Mouse (Mus musculus) urinary bladder, postnatal 14 days (tissue): ENCODE data around the gene Ckap2l.

Experiments
- DNase-seq: peaks from one replicate; pipeline ENCODE4 v3.0.0; 2021; ENCODE audit warnings: low spot score

Gene Ckap2l

DNA sequence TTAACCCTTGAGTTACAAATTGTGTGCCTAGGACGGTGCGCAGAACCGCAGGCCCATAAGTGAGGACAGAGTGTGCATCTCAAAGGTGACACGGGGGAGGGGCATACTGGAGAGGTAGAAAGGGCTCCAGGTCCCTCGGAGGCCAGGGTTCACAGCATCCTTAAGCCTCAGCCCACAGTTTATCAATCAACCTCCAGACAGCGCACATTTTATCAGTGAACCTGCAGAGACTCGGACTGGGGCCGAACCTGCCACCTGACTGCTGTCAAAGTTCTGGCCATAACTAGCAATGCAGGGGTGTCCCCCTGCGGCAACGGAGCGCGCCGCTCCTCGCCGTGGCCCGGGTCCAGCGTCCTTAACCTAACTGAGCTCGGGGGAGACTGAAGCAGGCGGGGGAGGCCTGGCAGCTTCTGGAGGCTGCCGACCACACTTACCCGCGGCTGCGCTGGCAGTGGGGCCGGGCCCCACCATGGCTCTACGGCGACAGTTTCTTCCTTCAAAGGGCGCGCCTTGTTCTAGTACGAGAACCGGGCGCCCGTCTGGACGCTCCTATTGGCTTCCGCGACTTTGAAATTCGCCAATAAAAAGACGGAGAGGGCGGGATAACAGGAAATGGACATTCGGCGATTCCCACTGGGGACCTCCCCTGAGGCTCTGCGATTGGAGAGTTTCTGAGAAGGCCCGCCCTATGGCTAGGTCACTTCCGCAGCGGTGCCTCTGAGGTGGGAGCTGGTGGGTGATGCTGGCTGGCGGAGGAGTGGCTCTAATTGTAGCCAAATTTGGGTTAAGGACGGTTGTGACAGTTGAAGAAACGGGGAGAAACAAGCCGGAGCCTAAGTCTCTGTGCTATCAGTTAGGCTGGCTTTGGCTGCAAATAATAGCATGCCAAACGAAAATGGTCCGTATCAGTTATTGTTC, at the start of gene Ckap2l:
Gene Ckap2l, minus strand, starts transcription at position 542 of the 918 bp plus-strand sequence.
- peak; percentile 97 for DNase-seq

DNA sequence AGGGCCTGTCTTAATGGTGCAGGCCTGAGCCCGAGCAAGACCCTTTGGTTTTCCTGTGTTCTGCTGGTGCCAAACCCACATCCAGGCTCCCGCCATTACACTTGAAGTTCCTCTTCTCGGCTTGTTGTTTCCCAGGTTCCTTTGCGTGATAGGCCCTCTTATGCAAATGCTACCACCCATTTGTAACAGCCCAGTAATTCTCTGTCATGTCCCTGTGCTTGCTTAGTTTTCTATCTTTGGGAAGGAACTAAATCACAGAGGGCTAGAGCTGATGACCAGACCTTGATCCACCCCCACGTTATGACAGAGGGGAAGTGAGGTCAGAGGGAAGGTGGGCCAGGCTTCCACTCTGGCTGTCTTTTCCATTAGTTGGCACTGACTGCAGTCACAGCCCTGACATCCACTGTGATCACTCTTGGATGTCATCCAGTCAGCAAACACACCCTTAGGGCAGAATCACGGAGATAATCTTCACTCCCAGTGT, 41.2 kb upstream of the Ckap2l start:
- DNase-seq = no peak

DNA sequence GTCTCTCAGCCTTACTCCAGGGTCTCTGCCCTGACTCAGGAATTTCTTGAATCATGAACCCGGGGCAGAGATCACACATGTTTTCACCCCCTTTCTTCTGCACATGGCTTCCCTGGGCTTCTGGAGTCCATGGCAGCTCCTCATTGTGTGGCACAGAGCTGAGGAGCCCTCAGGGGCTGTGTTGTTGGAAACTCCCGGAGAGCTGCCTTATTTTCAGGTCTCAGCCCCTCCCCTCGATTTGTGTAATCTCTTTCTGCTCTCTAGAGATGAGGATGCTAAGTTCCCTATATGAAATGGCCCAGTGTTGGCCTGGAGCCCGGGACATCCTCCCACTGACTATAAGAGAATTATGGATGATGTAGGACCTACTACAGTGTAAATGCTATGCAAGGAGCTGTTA, 36.5 kb upstream of the Ckap2l start:
- DNase-seq = no peak

DNA sequence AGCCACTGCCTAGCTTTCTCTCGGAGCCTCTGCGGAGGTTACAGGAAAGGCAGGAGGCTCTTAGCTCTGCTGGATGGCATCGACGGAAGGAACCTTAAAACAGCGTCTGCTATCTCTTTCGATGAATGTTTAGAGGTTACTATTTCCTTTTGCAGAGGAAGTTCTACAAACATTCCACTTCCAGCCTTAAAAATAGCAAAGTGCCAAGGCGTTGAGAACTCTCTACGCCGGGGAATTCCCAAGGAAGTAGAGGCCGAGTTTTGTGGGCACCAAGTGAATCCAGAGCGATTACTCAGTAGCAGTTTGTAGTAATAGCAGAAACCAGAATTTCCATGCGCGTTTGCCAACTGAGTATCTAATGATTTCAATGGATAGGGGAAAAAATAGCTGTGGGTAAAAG, 33.5 kb upstream of the Ckap2l start:
- DNase-seq = no peak

DNA sequence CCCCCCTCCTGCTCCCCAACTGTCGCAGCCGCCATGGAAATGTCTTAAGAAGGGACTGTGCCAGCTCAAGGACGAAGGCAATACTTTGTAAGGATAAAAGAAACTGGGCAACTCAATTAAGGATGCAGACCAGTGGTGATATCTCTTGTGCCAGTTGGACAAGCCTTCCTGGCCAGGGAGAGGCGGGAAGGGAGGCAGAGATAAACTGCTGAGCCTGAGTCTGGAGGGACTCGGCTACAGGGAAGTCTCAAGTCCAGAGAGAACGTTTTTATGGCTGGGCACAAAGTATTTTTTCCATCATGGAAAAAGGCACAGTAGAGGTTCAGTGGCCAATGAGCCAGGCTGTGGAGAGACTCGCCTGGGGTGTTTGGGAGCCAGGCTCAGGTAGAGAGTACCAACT, 33.0 kb upstream of the Ckap2l start:
- DNase-seq = no peak

DNA sequence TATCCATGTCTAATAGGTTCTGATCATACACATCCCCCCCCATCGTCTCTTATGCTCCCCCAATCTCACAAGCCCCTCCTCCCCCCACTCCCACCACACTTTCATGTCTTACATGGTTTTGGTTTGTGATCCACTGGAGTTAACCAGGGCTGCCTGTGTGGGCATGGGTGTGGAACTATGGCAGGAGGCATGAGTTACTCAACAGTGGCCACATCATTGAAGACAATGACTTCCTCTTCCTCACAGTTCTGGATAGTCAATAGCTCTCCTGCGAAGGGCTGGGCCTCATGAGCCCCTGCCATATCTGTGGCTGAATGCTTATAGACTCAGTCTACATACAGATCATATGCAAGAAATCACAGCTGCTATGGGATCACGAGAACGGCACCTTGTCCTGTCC, 31.2 kb upstream of the Ckap2l start:
- no peak for DNase-seq

DNA sequence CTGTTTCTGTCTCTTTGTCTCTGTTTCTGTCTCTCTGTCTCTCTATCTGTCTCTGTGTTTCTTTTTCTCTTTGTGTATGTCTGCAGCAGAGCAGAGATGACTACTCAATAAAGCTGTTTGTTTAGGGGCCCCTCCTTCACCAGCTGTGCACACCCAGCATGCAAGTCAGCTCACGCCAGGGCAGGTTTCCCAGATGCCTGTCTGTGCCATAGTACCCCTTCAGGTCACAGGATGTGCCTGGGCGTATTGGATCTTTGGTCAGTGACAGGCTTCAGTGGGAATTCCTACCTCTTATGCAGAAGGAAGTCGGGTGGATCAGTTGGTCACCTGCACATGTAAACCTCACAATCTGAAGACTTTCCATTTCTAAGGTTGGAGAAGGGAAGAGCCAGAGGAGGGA, 27.2 kb upstream of the Ckap2l start:
- peak; percentile 79 for DNase-seq

DNA sequence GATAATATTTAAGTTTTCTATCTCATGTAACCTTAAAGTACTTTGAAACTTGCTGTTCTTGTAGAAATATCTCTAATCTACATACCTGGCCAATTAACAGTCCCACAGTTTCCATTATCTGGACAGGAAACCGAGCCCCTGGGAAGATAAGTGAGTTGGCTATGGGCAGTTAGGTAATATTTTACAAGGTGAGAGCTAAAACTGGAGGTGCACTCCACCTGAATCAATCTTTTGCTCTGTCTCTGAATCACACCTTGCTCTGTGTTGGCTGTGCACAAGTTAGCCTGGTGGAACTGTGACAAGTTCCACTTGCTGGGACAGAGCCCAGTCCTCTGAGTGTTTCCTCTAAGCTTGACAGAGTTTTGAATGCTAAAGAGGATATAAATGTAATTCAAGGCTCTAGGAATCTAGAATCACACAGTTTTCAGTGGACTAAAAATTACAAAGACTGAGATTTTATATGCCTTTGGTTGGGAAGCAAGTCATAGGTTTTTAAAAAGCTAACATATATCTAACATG, 25.2 kb upstream of the Ckap2l start:
- DNase-seq = no peak

DNA sequence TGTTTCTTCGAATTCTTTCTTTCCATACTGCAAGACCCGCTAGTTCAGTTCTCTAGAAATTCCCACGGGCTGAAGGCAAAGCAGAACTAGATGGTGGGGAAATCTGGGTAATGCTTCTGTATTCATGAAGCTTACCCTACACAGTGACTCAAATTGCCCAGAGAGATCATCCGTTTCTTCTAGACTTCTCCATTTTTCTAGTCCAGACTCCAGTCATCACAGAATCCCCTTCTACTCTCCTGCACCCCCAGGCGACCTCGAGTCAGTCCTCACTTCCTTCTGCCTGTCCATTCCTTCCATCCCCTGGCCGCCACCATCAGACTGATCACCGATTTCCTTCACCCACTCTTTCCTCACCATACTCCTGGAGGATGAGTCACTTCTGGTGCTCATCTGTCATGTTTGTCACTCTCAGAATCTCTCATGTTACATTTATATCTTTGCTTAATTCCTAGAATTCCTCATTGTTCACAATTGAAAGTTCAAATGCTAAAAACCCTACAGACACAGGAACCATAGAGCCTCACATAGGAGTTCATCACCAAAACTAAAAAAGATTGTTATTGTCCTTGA, 23.1 kb upstream of the Ckap2l start:
- DNase-seq = no peak

DNA sequence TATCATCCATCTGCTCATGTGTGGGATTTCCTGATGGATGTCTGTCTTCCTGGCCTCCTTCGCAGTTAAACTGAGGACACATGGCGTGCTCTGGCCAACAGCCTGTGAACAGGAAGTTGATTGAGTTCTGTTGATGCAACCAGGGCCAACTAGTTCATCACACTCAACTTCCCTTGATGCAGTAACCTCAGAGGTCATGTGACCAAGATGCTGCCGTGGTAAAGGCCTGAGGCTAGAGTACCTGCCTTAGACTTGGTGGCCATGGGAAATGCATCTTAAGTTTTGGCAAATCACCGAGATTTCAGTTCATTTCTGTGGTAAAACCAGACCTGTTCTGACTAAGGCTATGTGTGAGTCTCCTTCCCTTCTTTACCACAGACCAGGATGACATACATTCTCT, 18.8 kb upstream of the Ckap2l start:
- no peak for DNase-seq

DNA sequence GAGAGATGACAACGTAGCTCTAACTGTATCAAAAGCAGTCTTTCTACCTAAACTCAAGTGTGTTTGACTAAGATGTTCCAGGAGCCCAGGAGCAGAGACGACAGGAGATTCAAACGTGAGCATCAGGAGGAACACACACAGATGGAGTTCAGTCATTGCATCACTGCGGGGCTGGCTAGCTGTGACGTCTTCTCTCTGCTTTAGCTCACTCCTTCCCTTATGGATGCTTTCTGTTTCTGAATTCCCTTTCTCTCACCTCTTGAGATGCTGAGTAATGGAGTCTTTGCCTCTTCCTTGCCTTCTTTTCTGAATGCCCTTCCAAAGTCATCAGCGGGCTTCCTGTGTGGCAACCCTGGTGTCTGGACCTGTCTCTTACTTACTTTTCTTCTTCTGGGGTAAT, 17.9 kb upstream of the Ckap2l start:
- DNase-seq = no peak

DNA sequence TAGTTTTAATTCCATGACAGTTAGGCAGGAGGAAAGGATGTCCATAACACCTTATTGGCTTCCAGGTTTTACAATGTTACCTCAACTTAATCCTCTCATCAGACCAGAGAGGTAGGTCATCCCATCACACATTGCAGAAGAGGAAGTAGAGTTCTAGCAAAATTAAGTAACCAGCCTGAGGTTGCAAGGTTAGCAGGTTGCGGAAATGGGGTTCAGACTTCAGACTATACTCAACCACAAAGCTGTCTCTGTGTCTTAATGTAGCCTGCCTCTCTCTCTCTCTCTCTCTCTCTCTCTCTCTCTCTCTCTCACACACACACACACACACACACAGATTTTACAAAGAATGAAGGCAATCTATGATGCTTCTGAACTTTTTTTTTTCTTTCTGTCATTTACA, 16.9 kb upstream of the Ckap2l start:
- no peak for DNase-seq

DNA sequence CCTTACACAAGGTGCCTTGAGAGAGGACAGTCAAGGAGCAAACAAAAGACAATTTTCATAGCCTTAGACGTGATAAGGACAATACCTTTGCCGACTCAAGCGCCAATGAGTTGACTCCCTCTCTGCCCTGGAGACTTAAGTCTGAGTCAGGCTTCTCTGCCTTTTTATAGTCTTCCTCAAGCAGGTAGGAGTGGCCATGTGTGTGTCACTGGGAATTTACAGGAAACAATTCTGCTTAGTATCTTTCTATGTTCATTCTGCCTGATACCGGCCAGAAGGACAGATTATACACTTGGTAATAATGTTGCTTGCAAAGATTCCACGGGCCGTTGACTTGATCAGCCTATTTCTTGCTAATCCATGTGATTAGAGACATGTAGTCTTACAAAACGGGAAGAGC, 12.8 kb upstream of the Ckap2l start, which contains the start of gene Il1a:
Gene Il1a, minus strand, starts transcription at position 137 of the 400 bp plus-strand sequence.
- DNase-seq = no peak

DNA sequence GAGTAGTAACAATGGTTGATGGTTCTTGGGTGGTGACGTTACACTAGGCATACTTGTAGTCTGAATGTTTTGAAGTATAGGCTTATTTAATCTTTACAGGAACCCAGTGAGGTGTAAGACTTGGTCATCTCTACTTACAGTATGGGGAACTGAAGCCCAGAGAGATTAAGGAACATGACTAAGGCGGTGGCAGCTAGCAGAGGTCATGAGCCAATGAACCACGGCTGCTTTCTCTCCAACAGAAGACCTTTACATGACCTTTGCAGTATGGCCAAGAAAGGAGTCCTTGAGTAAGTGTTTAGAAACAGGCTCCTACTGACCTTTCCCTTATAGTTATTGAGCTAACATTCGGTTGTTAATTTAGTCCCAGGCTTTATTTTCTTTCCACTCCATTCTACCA, 9.0 kb upstream of the Ckap2l start:
- no peak for DNase-seq

DNA sequence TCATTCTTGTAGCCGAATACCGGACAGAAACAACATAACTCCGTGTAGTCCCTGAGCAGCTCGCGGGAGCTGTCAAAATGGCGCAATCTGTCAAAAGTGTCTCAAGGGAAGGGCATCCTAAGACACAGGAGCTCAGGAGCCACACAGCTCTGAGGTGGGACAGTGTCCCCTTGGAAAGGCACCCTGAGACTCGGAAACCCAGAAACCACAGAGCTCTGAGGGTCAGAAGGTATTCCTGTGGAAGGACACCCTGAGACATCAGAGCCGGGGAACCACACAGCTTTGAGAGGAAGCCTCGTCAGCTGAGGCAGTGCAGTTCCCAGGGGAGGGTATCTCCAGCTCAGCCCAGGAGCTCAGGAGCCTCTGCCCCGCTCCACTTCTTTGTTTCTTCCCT, 574 bp upstream of the Ckap2l start:
- DNase-seq = no peak

DNA sequence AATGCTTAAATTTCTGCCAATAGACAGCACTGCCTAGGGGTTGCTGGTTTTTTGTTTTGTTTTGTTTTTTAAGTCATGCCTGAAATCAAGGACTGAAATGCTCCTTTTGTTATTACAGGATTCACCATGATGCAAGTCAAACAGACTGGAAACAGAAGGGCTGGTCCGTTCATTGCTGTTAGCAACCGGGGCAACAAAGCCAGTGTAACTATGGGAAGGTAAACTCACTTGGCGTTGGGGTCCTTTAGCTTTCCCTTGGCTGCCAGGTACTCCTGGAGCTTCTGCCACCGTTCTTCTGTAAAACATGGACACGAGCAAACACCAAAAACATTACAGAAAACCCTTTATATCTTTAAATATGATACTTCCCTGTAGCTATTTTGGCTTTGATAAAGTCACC, 926 bp downstream of the Ckap2l start:
- DNase-seq = no peak

DNA sequence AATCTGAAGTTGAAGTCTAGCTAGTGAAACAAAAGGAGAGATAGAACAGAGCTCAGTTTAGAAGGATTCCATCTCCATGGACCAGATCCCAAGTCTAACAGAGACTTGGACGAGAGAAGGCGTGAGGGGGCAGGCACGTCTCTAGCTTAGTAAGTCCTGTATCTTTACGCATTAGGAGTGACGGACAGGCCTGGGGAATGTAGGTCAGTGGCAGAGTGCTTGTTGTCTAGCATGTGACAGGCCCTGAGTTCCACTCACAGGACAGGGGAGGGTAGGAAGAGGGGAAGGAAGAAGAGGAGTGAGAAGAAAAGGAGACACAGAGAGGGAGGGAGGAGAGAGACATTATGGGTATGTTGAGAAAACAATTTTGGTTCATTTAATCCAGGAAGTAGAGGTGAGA, 1.9 kb downstream of the Ckap2l start:
- no peak for DNase-seq

DNA sequence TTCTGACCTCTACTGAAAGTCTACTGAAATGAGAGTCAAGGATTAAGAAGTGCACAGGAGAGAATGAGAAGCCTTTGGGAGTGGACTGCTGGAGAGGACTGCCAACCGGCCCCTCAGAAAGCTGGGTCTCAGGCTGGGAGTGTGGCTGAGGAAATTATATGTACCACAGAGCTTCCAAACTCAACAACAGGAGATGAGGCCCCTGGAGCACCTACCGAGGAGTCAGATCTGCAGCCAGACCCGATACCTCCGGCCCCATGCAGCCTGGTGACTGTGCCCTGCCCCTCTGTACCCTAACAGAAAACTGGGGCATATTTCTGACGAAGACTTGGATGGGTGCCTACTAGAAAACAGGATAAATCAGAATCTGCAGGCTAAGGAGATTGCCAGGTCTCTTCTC, 23.2 kb downstream of the Ckap2l start:
- DNase-seq = no peak

DNA sequence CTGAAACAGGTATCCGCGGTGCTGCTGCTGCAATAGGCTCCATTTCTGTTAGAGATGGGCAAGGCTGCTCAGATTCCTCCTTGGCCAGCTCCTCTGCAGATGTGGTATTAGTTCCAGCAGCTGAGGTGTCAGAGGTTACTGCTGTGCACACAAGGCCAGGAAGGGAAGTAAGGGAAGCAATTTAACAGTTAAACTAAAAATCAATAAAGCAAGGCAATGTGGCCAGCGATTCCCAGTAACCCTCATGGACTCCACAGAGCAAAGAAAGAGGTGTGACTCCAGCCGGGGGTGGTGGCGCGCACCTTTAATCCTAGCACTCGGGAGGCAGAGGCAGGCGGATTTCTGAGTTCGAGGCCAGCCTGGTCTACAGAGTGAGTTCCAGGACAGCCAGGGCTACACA, 26.4 kb downstream of the Ckap2l start:
- no peak for DNase-seq

DNA sequence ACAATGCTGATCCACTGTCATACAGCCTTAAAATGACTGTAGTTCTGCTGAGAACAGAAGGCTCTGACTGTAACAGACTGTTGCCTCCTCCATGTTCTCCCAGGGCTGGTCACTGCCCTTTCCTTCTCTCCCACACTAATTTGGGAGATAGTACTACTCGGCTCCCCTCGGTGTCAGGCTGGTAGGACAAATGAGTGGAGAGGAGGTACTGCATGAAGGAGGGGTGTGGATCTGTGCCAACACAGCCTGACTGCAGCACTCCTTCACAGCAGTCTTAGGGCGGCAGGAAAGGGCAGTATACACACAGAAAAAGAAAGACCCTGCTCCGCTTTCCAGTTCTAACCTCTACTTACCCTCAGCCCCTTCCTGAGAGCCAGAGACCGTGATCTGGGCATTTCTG, 27.0 kb downstream of the Ckap2l start:
- no peak for DNase-seq

DNA sequence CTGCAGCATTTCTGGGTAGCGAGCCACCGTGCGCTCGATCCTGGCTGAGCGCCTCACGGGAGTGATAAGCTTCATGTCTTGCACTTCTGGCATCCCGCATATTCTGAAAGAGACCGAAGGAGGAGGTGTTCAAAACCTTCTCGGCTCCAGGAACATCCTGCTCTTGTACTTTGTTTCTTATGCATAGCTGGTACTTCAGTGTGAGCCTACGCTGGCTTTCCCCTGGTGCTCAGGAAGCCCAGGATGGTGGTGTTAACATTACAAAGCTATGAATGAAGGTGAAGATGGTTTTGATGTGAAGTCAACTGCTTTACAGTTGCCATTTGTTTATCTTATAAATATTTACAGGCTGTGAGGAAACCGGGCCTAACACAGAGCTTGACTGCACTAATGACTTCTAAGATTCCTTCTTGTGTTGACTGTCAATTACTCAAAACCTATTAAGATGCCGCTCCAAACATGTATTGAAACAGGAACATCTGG, 27.8 kb downstream of the Ckap2l start:
- no peak for DNase-seq

DNA sequence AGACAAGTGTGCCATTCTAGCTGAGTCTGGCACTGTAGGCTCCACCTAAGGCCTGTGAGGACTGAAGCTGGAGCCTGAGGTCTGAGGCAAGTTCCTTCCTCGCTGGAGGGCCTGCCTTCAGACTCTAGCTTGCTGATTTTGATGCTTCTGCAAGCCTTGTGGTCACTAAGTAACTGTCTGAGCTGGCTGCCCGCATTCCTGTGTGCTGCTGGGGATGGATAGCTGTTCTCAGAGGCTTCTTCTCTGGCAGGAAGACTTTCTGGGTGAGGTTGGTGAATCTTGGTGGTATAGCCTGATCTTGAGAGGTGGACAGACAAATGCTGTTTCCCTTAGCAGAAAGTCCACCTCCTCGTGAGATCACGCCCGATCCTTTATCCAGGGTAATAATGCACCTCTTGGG, 29.3 kb downstream of the Ckap2l start:
- DNase-seq = no peak

DNA sequence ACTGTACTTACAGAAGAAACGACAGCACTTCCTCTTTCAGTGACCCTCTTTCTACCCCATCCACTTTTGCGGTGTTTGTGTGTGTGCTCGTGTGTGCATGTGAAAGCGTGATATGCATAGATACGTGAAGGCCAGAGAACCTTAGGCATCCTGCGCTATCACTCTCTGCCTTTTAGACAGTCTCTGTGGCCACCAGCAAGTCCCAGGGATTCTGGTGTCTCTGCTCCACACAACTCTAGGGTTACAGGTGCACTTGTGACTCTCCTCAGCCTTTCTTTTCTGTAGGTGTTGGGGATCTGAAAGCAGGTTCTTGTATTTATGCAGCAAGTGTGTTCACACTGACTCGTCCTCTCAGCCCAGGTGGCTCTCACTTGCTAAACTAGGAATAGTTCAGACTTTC, 31.7 kb downstream of the Ckap2l start:
- DNase-seq = no peak
